Mouse (Mus musculus) kidney, embryonic 14.5 days (tissue): ENCODE results near the gene Ak6. TPM values are rescaled to one million over a fixed set of nuclear protein-coding genes. Genes with fewer than 3 reads are reported as not detected.

Experiments used
- ATAC-seq: fragments of 200-750 bp; cut with Nextera tagmentation; 2 replicates; pipeline ENCODE4 v1.8.0; 2017; ENCODE audit warnings: moderate number of reproducible peaks, mild to moderate bottlenecking, moderate TSS enrichment, moderate library complexity; ENCODE audit not compliant: low FRiP score, low TSS enrichment
- H3K27ac ChIP-seq: fragments of 300-500 bp; sonication (generic); 2 replicates; pipeline ENCODE4 v1.5.1; 2014; ENCODE audit warnings: low read depth, mild to moderate bottlenecking, low read length, moderate library complexity, mixed read lengths
- H3K27me3 ChIP-seq: fragments of 300-500 bp; sonication (generic); 2 replicates; pipeline ENCODE4 v1.6.1; 2014; ENCODE audit warnings: mild to moderate bottlenecking, low read length; ENCODE audit not compliant: control insufficient read depth, insufficient read depth
- H3K36me3 ChIP-seq: fragments of 300-500 bp; sonication (generic); 2 replicates; pipeline ENCODE4 v1.6.1; 2014; ENCODE audit warnings: low read length, mixed read lengths; ENCODE audit not compliant: control insufficient read depth, insufficient read depth
- H3K4me1 ChIP-seq: fragments of 300-500 bp; sonication (generic); 2 replicates; pipeline ENCODE4 v1.6.1; 2014; ENCODE audit warnings: low read length, mixed read lengths; ENCODE audit not compliant: control insufficient read depth, insufficient read depth
- H3K4me2 ChIP-seq: fragments of 300-500 bp; sonication (generic); replicated peaks from 2 replicates; pipeline ENCODE4 v1.6.1; 2014; ENCODE audit warnings: low read depth, mild to moderate bottlenecking, low read length
- H3K4me3 ChIP-seq: fragments of 300-500 bp; sonication (generic); 2 replicates; pipeline ENCODE4 v1.5.1; 2014; ENCODE audit warnings: mild to moderate bottlenecking, low read length
- H3K9ac ChIP-seq: fragments of 300-500 bp; sonication (generic); 2 replicates; pipeline ENCODE4 v1.6.1; 2014; ENCODE audit warnings: low read depth, mild to moderate bottlenecking, low read length, moderate library complexity
- H3K9me3 ChIP-seq: fragments of 300-500 bp; sonication (generic); 2 replicates; pipeline ENCODE4 v1.6.1; 2016; ENCODE audit warnings: low read length; ENCODE audit not compliant: control insufficient read depth
- WGBS: fragments of 180-500 bp; shearing (Covaris S2); extraction: QIAGEN DNeasy Blood & Tissue Kit; methylation state at CpG from one replicate; pipeline ENCODE4 v1.1.7; 2014; 5-methylcytosine and 5-hydroxymethylcytosine counted together
- polyA plus RNA-seq: library from polyadenylated mRNA; unstranded; fragments of >200 nt; fragmentation: Nextera tagmentation; extraction: Ambion mirVana; gene quantifications from 2 replicates; pipeline ENCODE4 v1.2.1, GENCODE M21; 2014

The Ak6 gene
- polyA plus RNA-seq, 1 experiment from 2014 or later, result 316 TPM

DNA sequence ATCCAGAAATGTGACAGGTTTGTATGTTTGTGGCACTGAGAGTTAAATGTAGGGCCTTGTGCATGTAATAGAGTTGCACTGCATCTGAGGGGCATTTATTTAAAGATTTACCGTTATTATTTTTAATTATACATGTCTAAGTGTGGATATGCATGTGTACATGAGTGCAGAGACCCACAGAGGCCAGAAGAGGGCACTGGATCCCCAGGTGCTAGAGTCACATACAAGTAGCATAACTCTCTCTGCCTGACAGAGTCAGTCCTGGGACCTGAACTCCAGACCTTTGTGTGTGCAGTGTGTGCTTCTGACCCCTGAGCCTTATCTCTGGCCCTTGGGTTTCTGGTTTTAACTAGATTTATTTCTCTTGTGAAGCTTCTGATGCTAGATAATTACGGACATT, 33.6 kb downstream of the Ak6 start:
- H3K4me3 ChIP-seq, result no peak overlapping the region
- H3K9me3 ChIP-seq, result no peaks in the 10 kb centered on the region
- no peak for ATAC-seq
- no peaks in the 10 kb centered on the region for H3K36me3 ChIP-seq
- WGBS, result 80% methylated on average over 2 of the region's 2 CpGs
- H3K27me3 ChIP-seq, result no peaks in the 10 kb centered on the region
- no peaks in the 10 kb centered on the region for H3K4me1 ChIP-seq
- H3K27ac ChIP-seq, result no peak overlapping the region
- H3K4me2 ChIP-seq, result no peak overlapping the region
- H3K9ac ChIP-seq, result no peak overlapping the region

DNA sequence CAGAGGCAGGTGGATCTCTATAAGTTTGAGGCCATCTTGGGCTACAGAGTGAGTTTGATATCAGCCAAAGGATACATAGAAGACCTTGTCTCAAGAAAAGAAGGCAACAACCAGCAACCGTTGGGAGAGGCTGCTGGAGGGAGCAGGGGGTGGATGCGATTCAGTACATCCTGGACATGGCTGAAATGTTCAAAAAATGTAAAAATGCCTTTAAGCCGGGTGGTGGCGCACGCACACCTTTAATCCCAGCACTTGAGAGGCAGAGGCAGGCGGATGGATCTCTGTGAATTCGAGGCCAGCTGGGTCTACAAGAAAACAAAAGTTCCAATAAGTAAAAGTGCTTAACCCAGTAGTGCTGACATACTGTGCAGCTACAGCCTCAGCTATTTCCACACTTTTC, 36.7 kb downstream of the Ak6 start:
- H3K4me1 ChIP-seq, result no peaks in the 10 kb centered on the region
- no peaks in the 10 kb centered on the region for H3K9me3 ChIP-seq
- no peak overlapping the region for H3K4me3 ChIP-seq
- H3K9ac ChIP-seq, result no peak overlapping the region
- H3K27me3 ChIP-seq, result no peaks in the 10 kb centered on the region
- no peak overlapping the region for H3K27ac ChIP-seq
- H3K4me2 ChIP-seq, result no peak overlapping the region
- H3K36me3 ChIP-seq, result no peaks in the 10 kb centered on the region
- no peak for ATAC-seq
- WGBS, result 72% methylated on average over 7 of the region's 7 CpGs

DNA sequence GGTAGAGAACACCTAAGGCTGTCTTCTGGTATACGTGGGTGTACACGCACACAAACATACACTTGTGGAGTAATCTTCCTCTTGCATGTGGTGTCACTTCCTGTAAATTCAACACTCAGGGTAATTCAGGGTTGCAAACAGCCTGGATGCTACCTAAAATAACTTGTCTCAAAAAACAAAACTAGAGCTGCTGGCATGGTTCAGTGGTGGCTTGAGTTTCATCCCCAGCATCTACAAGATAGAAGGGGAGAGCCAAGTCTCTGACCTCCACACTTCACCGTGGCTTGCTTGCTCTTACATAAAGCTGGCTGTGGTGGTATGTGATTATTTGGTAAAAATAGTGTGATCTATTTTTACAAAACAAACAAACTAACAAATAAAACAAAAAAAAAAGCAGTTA, 46.8 kb downstream of the Ak6 start:
- no peak overlapping the region for H3K27ac ChIP-seq
- no peak overlapping the region for H3K4me3 ChIP-seq
- 99% methylated on average over 3 of the region's 3 CpGs for WGBS
- H3K4me1 ChIP-seq, result no peaks in the 10 kb centered on the region
- H3K9ac ChIP-seq, result no peak overlapping the region
- H3K36me3 ChIP-seq, result peaks cover 59% of the 10 kb centered on the region
- H3K27me3 ChIP-seq, result no peaks in the 10 kb centered on the region
- ATAC-seq, result no peak
- H3K9me3 ChIP-seq, result no peaks in the 10 kb centered on the region
- no peak overlapping the region for H3K4me2 ChIP-seq

DNA sequence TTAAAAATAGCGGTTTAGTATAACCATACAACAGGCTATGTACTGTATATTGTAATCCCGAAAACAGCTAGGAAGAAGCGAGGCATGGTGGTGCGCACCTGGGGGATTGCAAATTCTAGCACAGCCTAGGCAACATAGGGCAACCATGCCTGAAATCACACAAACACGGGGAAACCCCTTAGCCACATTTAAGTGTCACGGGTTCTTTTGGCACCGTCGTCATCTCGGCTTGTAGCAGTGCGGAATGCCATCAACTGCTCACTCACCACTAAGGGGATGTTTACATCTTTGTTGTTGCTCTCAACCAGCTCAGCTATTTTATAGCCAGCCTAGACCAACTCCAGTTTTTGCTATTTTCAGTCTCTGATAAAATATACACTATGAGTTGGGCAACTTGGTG, 48.1 kb downstream of the Ak6 start:
- ATAC-seq, result no peak
- WGBS, result 96% methylated on average over 10 of the region's 10 CpGs
- no peak overlapping the region for H3K4me3 ChIP-seq
- no peaks in the 10 kb centered on the region for H3K4me1 ChIP-seq
- H3K9ac ChIP-seq, result no peak overlapping the region
- peaks cover 69% of the 10 kb centered on the region for H3K36me3 ChIP-seq
- no peaks in the 10 kb centered on the region for H3K9me3 ChIP-seq
- no peak overlapping the region for H3K4me2 ChIP-seq
- H3K27ac ChIP-seq, result no peak overlapping the region
- no peaks in the 10 kb centered on the region for H3K27me3 ChIP-seq

DNA sequence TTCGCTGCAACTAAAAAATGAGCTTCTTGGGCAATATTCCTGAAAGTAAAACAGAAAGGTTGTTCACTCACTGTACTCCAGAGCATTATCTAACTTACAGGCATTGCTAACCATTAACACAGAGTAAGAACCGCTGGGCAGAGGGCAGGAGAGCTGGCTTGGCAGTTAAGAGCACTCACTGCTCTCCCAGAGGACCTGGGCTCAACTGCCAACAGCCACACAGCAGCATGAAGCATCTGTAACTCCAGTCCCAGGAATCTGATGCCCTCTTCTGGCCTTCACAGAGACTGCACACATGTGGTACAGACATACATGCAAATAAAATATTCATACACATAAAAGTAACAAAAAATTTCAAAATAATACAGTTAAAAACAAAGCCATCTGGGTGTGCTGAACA, 52.7 kb downstream of the Ak6 start:
- Histone ChIP-seq H3K4me2 (no peak overlapping the region), H3K4me3 (no peak overlapping the region), H3K27me3 (no peaks in the 10 kb centered on the region), H3K27ac (no peak overlapping the region), H3K9me3 (no peaks in the 10 kb centered on the region), H3K4me1 (no peaks in the 10 kb centered on the region), H3K36me3 (peaks cover 84% of the 10 kb centered on the region), H3K9ac (no peak overlapping the region)
- ATAC-seq, result no peak
- 98% methylated on average over 2 of the region's 2 CpGs for WGBS

DNA sequence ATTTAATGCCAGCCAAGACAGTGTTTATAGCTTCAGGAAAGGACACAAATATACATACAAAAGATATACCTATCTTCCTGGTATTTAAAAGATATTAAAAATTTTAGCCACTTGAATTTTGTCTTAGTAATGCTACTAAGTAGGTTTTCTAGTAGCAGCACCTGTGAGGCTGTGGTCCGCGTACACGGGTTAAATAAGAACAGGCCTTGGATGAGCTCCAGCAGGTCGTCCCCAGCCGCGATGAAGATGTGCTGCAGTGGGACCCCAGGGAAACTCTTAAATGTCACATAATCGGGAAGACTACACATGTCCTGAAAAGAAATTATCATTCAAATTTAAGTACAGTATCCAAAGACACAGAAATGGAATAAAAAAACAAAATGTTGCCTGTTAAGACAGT, 55.4 kb downstream of the Ak6 start:
- H3K27me3 ChIP-seq, result no peaks in the 10 kb centered on the region
- H3K36me3 ChIP-seq, result peaks cover 90% of the 10 kb centered on the region
- no peak for ATAC-seq
- no peak overlapping the region for H3K9ac ChIP-seq
- H3K27ac ChIP-seq, result no peak overlapping the region
- H3K4me2 ChIP-seq, result no peak overlapping the region
- H3K4me1 ChIP-seq, result no peaks in the 10 kb centered on the region
- 96% methylated on average over 7 of the region's 7 CpGs for WGBS
- no peak overlapping the region for H3K4me3 ChIP-seq
- no peaks in the 10 kb centered on the region for H3K9me3 ChIP-seq

DNA sequence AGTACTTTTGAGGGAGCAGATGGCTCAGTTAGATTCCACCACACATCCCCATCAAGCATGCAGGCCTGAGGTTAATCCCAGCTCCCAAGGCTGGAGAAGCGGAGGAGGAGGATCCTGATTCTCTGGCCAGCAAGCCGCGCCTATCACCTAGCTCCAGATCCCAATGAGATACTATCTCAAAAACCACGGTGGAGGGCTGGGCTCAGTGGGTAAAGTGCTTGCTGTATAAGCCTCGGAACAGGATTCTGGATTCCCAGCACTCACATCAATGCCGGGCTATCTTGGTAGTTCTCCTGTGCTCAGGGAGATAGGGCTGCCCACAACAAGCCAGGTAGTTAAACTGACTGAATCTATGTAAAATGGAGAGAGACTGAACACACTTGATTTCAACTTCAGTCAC, 64.7 kb downstream of the Ak6 start:
- Histone ChIP-seq H3K9me3 (no peaks in the 10 kb centered on the region), H3K4me3 (no peak overlapping the region), H3K36me3 (peaks cover 77% of the 10 kb centered on the region), H3K4me2 (no peak overlapping the region), H3K27me3 (no peaks in the 10 kb centered on the region), H3K27ac (no peak overlapping the region), H3K4me1 (no peaks in the 10 kb centered on the region), H3K9ac (no peak overlapping the region)
- no peak for ATAC-seq
- WGBS, result 89% methylated on average over 6 of the region's 6 CpGs

Other genes with a start within 250 kb of the Ak6 start
- 0.04 TPM in 1 of 2 replicates, not detected in the other for gene Naip1, start 198.1 kb upstream of the Ak6 start, polyA plus RNA-seq
- 86.3 and 94.4 TPM in 2 replicates for gene Gtf2h2, start 158.4 kb upstream of the Ak6 start, polyA plus RNA-seq
- 15.8 and 32.7 TPM in 2 replicates for gene Ocln, start 98.3 kb upstream of the Ak6 start, polyA plus RNA-seq
- gene Marveld2, start 34.0 kb upstream of the Ak6 start, polyA plus RNA-seq, result 12.1 and 18.3 TPM in 2 replicates
- gene Rad17, start 72 bp downstream of the Ak6 start, polyA plus RNA-seq, result 22.2 and 26.3 TPM in 2 replicates
- gene Taf9, start 600 bp downstream of the Ak6 start, polyA plus RNA-seq, result 16.7 and 20.4 TPM in 2 replicates
- gene Ccdc125, start 18.7 kb downstream of the Ak6 start, polyA plus RNA-seq, result 5.5 and 6.8 TPM in 2 replicates
- gene Cdk7, start 80.0 kb downstream of the Ak6 start, polyA plus RNA-seq, result 111 and 112 TPM in 2 replicates
- 171 and 182 TPM in 2 replicates for gene Mrps36, start 93.7 kb downstream of the Ak6 start, polyA plus RNA-seq
- gene Cenph, start 124.9 kb downstream of the Ak6 start, polyA plus RNA-seq, result 49.7 and 59.4 TPM in 2 replicates
- 289 and 315 TPM in 2 replicates for gene Ccnb1, start 135.6 kb downstream of the Ak6 start, polyA plus RNA-seq
- gene Slc30a5, start 182.4 kb downstream of the Ak6 start, polyA plus RNA-seq, result 33.9 and 65.9 TPM in 2 replicates